Mouse (Mus musculus) T-cell, adult 2 months (primary cell): ENCODE measurements around the gene Slc25a4.

Experiments
- DNase-seq: peaks from one replicate; pipeline ENCODE4 v3.0.0; 2022; ENCODE audit warnings: low spot score

Gene Slc25a4

GRCm38 (mm10) chr8:46204974-46205640 is 6.0 kb downstream of the Slc25a4 start:
- DNase-seq, result no peak

GRCm38 (mm10) chr8:46204301-46204700 is 6.8 kb downstream of the Slc25a4 start:
- DNase-seq, result no peak

- no peak for DNase-seq
Measured at GRCm38 (mm10) chr8:46202350-46202749, 8.7 kb downstream of the Slc25a4 start.

- DNase-seq, result no peak
Measured at GRCm38 (mm10) chr8:46197673-46198072, 13.4 kb downstream of the Slc25a4 start.

GRCm38 (mm10) chr8:46196877-46197276 is 14.2 kb downstream of the Slc25a4 start:
- no peak for DNase-seq

- no peak for DNase-seq
Measured at GRCm38 (mm10) chr8:46193100-46193499, 18.0 kb downstream of the Slc25a4 start.

GRCm38 (mm10) chr8:46185361-46185760 is 25.7 kb downstream of the Slc25a4 start:
- DNase-seq, result peak; percentile 36

GRCm38 (mm10) chr8:46180136-46180535 is 30.9 kb downstream of the Slc25a4 start:
- DNase-seq, result no peak

- no peak for DNase-seq
Measured at GRCm38 (mm10) chr8:46173651-46174050, 37.4 kb downstream of the Slc25a4 start.

GRCm38 (mm10) chr8:46163870-46164190 is 47.3 kb downstream of the Slc25a4 start:
- no peak for DNase-seq

GRCm38 (mm10) chr8:46162953-46163869 is 47.9 kb downstream of the Slc25a4 start:
- peak; percentile 92 for DNase-seq
